Mouse (Mus musculus) embryo, embryonic 9.5 days (tissue): ENCODE data around the gene Emilin3.

ENCODE experiments used
- DNase-seq: peaks from one replicate; pipeline ENCODE4 v3.0.0-alpha.2; 2017; ENCODE audit errors: extremely low spot score

Emilin3 gene

DNA sequence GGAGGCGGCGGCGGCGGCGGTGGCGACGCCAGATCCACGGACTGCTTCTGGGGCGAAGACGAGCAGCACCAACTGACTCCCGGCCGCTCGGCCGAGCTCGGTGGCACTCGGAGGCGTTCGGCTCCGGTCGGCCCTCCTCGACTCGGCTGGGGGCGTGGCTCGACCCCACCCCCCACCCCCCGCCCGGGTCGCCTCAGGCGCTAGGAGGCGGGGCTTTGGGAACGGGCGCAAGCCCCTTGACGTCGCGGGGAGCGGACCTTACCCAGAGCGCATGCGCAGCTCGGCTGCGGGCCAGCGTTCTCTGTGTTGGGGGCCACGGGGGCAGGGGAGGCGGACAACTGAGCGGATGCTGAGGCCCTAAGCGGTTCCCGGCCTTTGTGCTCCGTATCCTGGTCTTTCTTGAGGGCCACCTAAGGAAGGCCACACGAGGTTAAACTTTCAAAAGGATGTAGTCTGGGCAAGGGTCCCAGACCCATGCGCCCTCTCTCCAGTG, 39.2 kb downstream of the Emilin3 start, which contains the start of gene Zhx3:
TSS of gene Zhx3 (minus strand) at position 109 of the 493 bp plus-strand sequence.
- peak; percentile 99 for DNase-seq

- peak; percentile 76 for DNase-seq
These were observed 39.7 kb downstream of the Emilin3 start for GRCm38 (mm10) chr2:160872395-160872794.

DNA sequence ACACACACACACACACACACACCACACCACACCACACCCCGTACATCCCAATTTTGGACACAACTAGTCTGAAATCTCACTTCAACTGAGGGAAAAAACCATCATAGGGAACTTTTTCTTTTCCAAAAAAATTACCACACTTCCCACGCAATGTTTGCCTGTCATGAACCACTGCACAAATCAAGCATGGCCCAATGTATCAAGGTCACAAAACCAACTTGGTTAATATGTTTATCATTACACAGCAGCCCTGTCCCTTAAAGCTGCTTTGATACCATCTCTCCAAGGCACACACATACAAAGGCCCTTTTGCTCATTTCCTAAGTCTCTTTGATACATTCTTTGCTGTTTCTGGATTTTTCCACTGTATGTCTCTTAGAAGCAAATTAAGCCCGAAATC, 40.8 kb downstream of the Emilin3 start:
- no peak for DNase-seq

- DNase-seq = no peak
These were observed 42.7 kb downstream of the Emilin3 start for GRCm38 (mm10) chr2:160869446-160869845.

GRCm38 (mm10) chr2:160865266-160865665, 46.9 kb downstream of the Emilin3 start:
- no peak for DNase-seq

- DNase-seq = no peak
These were observed 48.0 kb downstream of the Emilin3 start for GRCm38 (mm10) chr2:160864112-160864511.

GRCm38 (mm10) chr2:160860363-160860762, 51.8 kb downstream of the Emilin3 start:
- no peak for DNase-seq
